Mouse (Mus musculus) v-Abl transformed pro-B cells (cell line): ENCODE results near the gene Col19a1.

Experiments used
- in situ Hi-C, 2 experiments: fragments of 400-800 bp; cut with MboI; formaldehyde crosslinking; loops; one replicate each; pipeline ENCODE4 v1.15.1; 2025; ENCODE audit not compliant: unreplicated experiment in 2 of 2

The Col19a1 gene

DNA sequence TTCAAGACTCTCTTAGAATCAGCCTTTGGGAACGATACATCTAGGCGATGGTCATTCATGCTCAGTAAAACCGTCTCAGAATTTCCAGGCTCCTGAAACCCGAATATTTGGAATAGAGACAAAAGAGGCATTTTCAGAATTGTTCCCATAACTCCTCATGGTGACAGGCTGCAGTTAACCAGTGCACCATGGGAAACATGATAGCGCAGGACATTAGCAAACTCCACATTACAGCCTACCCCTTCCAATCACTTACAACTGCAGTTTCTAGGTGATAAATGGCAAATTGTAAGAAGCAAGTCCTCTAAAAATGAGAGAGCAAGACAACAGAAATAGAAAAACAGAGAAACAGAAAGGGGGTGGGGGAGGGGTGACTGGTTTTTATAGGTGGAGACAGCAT, 116.6 kb downstream of the Col19a1 start:
- in situ Hi-C loops = no loop called here

DNA sequence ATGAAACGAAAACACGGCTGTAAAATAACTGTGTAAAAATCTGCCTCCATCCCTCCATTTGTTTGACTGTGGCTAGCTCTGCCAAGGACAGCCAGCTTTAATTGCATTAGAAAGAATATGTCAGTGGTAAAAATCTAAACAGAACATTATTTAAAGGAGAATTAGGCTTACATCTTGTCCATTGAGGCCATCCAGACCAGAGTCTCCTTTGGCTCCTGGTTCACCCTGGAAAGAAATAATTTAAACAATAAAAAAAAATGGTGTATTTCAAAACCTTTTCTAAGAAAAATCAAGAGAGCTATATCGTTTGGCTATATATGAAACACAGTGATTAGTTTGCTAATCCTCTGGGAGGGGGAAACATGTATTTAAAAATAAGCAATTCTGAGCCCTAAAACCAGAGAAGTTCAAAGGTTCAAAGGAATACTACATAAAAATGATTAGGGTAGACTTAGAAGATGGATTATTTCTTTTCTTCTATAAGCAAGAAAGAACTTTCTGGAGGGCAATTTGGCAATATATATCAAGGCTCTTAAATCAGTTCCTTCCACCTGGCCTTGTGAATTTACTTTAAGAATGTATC, 125.9 kb downstream of the Col19a1 start:
- in situ Hi-C loops = no loop called here

DNA sequence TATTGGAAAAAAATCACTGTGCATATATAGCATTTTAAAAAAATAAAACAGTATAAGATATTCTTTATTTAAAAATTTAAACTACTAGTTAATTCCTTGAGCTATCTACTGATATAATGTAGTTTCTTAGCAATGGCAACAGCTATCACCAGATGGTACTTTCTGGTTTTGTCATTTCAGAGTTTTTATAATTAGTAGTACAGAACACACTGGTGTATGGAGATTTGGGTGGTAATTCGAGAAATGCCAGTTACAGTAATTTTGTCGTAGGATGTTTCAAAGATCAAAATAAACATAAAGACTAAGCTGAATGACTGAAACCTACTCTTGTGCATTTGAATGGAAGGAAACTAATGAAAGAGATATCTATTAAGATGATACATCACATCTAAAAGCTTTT, 129.3 kb downstream of the Col19a1 start:
- in situ Hi-C loops = no loop called here

DNA sequence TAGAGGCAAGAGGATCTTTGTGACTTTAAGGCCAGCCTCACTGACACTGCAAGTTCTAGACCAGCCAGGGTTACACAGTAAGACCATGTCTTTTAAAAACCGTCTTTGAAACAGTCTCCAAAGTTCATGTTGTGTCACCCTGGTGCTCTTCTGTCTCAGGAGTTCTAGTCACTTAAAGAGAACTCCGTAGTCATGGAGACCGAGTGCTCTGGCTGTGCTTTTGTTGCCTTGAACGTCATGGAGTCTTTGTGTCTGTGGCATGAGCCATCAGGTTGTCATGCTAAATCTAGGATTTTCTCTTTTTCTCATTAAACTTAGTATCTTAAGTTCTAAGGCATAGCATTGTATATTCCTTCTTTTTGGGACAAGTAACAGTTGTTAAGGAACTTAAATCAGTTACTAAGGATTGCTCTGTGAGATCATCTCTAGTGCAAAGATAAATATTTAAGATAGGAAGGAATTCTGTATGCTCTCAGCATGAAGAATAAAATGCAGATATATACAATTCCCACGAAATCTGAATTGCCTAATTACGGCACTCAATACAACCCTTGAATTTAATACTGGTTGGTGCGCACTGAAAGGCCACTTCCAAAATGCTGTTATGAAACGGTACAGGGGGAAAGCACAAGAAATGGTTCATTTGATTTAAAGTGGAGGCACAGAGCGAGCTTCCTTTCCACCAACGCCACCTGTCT, 134.6 kb downstream of the Col19a1 start:
- in situ Hi-C loops = no loop called here

DNA sequence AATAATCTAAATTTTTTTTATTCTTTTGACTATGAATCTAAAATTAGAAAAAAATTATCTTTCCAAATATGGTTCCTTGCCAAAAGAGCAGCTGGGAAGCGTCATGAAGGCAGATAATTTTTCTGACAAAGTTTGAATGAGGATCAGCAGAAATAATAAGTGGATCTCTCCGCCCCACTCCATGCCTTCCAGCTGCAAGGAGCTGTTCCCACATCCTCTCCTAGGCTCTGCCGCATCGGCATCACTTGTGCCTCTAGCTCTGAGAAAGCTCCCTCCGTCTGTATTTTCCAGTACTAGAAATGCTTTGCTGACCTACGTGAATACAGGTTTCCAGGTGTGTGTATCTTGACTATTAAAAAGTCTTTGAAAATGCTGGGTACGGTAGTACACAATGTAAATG, 135.1 kb downstream of the Col19a1 start:
- in situ Hi-C loops = no loop called here

DNA sequence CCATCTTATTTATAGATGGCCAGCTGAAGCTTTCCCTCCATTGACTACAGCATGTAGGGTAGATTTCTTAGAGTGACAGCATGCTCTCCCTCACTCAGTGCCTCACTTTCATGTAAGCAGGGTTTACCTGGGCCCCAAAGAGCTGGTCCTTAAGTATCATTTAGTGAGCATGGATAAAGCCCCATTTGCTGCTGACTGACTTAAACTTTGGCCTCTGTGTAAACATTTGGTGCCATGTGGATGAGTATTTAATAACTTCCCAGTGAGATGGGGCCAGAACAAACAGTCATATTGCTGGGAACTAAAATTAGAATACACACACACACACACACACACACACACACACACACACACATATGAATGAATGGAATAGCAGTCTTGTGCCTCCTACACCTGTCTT, 149.8 kb downstream of the Col19a1 start:
- in situ Hi-C loops = no loop called here

DNA sequence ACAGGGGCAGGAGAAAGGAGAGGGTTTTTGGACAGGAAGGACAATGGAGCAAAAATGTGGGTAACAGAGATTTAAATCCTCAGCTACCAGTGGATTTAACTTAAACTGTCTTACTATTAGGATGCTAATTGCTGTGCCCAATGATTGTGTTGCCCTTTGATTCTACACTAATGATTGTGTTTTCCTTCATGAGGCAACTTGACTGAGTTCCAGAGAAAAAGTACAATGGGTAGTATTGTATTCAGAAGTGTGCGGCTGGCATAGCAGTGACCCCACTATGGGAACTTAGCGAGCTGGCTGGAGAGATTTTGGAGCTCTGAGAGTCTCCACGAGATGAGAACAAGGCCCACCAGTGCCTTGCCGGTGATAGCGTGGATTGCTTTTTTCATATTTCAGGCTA, 159.0 kb downstream of the Col19a1 start:
- in situ Hi-C loops = no loop called here

DNA sequence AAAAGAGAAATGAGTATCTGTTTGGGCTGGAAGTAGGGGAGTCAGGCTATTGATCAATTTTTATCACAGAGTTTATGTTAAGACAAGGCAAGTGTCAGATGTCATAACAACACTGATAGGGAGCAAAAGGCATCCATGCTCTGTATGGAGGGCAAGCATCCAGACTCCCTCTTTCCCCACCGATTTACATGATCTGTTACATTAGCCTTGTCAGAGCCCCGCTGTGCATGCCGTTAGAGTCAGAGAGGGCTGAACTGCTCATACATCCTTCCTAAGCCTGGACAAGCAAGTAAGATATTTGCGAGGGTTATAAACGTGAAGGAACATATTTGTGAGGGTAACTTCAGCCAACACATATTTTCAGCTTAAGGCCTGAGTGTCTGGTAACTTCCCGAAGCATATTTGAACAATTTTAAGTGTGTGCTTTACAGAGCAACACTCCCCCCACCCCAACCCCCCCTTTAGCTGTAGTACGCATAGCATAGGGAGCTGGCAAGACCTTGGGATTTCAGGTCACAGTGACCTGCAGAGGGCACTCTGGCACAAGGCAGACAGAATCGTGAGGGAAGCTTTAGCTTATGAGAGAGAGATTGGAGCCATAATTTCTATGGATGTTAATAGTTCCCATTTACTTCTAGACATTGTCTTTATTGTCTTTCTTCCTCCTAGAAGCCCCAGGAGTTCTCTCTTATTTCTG, 209.0 kb downstream of the Col19a1 start:
- in situ Hi-C loops = no loop called here

DNA sequence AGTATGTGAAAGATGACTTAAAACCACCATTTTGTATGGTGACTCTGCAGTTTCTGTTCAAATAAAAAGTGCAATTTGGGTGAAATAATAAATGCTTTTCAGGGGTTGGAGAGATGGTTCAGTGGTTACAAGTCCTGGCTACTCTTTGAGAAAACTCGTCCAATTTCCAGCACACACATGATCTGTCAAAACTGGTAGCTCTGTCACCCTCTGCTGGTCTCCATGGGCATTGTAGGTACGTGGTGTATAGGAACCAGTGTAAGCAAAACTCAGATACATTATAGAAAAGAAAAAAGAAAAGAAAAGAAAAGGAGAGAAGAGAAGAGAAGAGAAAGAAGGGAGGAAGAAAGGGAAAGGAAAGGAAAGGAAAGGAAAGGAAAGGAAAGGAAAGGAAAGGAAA, 212.4 kb downstream of the Col19a1 start:
- in situ Hi-C loops = loop anchor here in 1 of 2 experiments (25.0 kb wide), 1 partner anchor 1237 kb away; no protein-coding TSS in a partner anchor

DNA sequence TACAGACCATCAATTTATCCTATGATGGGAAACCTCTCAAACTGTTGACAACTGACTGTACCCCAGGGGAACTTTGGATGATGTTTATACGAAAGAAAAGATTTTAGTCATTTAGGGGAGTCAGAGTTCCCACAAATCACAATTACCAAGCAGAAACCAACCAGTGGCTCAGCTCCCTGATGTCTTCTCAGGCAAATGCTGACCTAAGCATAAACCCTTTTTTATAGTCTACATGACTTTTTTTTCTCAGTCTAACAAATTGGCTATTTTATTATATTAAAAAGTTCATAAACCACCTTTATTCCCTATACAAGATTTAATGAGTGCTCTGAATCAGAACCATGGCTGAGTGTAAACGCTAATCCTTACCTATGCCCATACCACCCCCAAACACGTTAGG, 213.6 kb downstream of the Col19a1 start:
- in situ Hi-C loops = loop anchor here in 1 of 2 experiments (25.0 kb wide), 1 partner anchor 1239 kb away; no protein-coding TSS in a partner anchor

DNA sequence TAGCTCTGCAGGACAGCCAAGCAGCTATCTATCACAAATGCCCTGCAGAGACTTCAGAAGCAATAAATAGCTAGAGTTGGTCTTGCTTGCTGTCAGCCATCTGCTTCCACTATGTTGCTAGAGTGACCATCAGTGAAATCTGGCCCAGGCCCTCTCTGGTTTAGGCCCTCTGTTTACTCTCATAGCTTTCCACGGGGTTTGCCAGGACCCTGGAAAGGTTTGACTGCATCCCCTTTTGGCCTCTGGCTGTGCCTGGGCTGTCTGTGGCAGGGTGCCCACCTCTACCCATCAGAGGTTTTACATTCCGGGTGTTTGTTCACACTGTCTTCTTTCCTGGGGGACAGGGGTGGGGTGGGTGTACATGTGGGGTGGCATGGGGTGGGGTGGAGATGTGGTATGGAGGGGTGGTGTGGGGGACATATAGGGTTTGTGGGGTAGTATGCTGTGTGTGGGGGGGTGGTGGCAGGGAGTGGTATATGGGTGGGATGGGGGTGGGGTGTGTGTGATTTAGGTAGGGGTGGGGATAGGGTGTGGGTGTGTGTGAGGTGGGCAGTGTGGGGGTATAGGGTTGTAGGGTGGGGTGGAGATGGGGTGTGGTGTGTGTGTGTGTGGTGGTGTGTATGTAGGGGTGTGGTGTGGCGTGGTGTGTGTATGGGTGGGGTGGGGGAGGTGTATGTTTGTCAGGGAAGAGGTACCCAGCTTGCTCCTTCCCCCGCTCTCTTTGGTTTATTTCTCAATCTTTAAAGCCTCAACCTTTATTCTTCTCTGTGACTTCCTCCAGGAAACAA, 214.6 kb downstream of the Col19a1 start:
- in situ Hi-C loops = loop anchor here in 1 of 2 experiments (25.0 kb wide), 1 partner anchor 1240 kb away; no protein-coding TSS in a partner anchor

DNA sequence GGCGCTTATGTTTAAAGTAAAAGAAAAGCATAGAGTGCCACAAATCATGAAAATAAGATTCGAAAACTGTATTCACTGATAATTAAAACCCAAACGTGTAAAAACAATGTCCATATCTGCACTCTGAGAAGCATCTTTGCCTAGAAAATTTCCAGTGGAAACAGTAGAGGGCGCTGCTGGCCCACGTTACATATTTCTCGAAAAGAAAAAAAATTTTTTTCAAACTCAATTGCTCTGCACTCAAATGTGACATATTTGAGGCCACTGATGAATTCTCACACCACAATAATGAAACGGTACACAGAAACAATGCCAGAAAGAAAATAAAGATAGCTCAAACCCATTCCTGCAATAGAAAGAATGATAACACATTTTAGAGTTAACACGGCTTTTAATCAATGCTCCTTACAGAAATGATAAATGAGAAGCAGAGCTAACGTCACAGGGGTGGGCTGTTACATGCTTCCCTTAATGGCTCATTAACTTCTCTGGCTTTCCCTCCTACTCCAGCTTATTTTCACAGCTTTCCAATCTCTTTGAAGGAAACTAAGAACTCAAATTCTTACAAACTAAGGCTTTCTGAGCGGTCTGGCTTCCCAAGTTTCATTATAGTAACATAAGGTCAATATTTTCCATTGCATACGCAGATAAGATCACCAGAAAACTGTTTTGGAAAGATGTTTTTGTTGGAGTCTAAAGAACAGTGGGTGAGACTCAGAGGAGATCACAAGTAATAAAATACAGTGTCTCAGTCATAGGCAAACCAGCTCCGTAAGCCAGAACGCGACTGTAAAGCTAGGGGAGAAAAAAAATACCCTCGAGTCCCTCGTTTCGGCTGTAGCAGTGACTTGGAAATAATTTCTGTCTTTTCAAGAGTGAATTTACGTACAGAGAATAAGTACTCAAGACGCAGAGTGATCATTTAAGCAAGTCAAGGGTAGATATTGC, 219.4 kb downstream of the Col19a1 start:
- in situ Hi-C loops = loop anchor here in 1 of 2 experiments (25.0 kb wide), 1 partner anchor 1244 kb away; no protein-coding TSS in a partner anchor

DNA sequence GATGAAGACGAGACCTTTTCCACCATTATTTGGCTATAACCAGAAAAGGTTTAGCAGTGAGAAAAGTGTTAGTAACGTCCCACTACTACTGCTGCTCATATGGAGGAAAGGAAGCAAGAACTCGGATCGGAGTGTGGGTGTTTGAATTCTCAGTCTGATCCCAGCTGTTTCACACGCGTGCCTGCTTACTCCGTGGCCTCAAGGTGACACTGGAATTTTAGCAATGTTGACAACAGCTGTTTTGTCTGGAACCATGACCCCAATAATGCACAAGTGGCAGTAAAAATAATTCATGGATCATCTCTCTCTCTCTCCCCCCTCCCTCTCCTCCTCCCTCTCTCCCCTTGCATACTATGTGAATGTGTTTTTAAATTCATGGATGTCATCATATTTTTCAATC, 222.5 kb downstream of the Col19a1 start:
- in situ Hi-C loops = loop anchor here in 1 of 2 experiments (25.0 kb wide), 1 partner anchor 1248 kb away; no protein-coding TSS in a partner anchor

DNA sequence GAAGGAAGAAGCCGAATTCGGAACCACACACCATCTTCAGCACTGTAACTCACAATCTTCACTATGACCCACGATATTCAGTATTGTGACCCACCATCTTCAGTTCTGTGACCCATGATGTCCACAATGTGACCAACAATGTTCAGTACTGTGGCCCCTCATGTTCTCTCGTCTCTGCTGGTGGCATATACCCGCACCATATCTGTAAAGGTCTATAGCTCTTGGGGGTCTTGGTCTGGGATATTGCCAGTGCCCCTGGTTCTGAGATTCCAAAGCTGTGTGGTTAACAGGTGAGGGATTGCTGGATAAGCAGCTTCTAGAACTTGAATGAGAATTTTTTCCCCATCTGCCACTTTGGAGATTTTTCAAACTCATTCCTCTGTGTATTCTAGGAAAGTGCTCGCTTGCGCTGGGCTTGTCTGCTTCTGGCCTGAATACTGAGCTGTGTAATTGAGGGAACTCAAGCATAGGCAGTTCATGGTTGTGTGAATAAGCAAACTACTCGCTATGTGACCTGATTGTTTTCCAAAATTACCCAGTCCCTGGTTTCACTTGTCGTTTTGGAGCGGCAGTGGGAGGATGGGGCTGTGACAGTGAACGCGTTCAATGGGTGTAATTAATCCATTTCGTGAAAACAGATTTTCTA, 225.2 kb downstream of the Col19a1 start:
- in situ Hi-C loops = loop anchor here in 1 of 2 experiments (25.0 kb wide), 1 partner anchor 1250 kb away; no protein-coding TSS in a partner anchor

DNA sequence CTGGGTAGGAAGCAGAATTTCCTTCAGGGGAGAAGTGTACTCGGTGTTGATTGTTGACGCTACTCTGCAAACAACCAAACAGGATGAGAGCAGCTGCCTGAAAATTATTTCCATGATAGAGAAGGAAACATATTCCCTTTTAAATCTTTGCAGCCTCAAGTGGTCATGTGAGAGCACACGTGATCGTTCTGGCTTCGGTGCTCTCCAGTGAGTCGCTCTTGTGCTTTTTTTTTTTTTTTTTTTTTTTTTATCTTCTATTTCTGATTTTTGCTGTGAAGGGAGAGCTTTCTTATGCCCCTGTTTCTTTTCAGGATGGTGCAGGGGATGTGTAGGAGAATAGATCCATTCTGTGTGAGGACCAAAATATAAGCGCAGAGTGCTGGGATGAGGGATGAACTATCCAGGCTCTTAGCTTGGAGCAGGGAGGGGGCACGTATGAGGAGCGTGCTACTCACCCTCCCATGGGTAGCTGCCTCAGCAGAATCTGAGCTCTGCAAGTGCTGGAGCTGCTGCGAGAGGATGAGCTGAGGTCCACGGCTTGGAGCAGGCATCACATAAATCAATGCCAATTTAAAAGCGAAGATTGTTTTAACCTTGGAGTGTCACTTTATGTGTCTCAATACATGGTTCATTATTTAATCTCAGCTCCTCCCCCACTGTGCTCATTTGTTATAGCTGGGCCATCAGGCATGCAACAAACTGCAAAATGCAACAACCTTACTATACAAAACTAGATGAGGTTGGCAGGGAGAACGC, 237.6 kb downstream of the Col19a1 start:
- in situ Hi-C loops = loop anchor here in 1 of 2 experiments (25.0 kb wide), 1 partner anchor 1263 kb away; no protein-coding TSS in a partner anchor

DNA sequence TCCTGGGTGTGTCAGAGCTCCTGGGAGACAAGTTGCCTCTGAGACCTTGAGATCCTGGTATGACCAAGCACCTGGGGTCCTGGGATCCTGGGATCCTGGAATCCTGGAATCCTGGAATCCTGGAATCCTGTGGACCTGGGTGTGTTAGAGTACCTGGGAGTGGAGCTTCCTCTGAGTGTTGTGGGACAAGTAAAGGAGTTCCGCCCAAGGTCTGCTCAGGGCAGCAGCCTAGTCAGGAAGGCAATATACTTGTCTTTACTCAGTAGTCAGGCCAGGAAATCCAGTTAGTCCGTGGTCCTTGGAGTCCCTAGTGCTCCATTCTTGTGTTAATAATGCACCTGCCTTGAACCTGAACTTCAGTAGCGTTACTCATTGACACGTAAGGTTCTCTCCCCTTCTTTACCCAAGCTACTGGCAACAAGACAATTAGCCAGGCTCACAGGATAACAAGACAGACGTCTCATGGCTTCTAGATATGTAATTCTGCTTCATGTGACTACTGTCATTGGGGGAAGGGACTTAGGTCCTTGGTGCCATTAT, 239.6 kb downstream of the Col19a1 start:
- in situ Hi-C loops = no loop called here

DNA sequence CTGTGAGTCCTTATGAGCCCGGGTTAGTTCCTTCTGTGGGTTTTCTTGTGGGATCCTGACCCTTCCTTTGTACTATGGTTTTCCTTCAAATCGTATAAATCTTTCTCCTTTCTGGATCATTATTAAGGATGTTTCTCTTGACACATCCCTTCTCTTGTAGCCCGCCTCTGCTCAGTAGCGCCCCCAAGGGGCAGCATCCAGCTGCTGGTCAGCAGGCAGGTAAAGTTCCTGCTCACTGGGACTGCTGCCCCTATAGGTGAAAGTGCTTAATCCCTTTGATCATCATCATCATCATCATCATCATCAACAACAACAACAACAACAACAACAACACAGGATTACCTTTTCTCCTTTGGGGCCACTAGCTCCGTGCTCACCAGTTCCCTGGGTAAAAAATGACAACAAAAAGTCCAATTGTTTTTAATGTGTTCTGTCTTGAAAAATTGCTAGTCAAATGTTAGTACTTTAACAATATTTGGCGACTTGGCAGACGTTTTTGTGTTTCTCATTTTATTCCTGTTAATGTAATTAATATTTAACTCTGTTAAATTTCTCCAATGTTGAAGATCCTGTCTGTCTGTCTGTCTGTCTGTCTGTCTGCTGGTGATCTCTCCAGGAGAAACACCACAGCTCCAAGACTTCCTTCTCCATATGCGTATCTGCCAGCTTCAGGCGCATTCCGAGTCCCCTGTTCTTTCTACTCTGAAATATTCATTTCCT, 249.6 kb downstream of the Col19a1 start:
- in situ Hi-C loops = no loop called here
